Mouse (Mus musculus): ENCODE results near the gene Hist1h1a. TPM values are rescaled to one million over a fixed set of nuclear protein-coding genes. Genes with fewer than 3 reads are reported as not detected.
A peak's percentile ranks its signal among the peaks of the same experiment; 100 is the strongest.
"Not testable (repeated sequence)": the region's sequence is repeated elsewhere in the genome, so short reads cannot be mapped to it uniquely, and the experiment has no call there.

The Hist1h1a gene
- polyA plus RNA-seq, 1 experiment from 2014 or later, result 2.2 TPM

DNA sequence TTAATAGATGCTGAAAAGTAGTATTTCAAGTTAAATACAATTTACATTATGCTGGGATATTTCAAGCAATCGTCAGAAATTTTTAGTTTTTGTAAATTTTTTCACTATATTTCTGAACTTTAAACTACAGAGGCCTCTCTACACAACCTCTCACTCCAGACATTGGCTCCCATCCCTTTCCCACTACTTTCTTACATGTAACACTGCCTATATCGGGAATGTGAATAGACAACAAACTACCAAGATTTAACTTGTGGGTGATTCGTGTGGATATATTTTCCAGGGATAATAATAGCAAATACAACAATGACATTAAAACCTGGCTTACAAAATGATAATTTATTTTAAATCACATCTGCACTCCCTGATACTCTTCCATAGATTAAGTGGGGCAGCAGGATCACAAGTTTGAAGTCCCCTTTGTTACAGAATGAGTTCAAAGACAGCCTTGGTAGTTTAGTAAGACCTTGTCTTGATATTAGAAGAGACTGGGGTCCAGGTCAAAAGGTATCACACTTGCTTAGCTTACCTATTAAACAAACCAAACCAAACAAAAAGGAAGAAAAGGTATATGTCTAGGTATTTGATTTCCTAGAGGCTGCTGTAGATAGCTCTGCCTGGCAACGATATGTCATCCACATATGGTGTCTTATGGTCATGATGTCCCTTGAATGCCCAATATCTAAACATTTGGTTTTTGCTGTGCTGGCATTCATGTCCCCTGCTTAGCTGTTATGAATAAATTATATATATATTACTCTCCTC is 10.0 kb upstream of the Hist1h1a start:
- no peak for ATAC-seq
- 60% methylated on average over 4 of the region's 4 CpGs for WGBS
- H3K9ac ChIP-seq (replicated peaks), result no peak overlapping the region
- H3K4me1 ChIP-seq (replicated peaks), result peaks cover 15% of the 10 kb centered on the region
- no peak overlapping the region for H3K27ac ChIP-seq
- no peaks in the 10 kb centered on the region for H3K36me3 ChIP-seq
- H3K27me3 ChIP-seq, result no peaks in the 10 kb centered on the region
- peak overlapping the region; percentile 56; the same call in 1 of the 2 replicates for H3K4me2 ChIP-seq (replicated peaks)
- H3K9me3 ChIP-seq, result no peaks in the 10 kb centered on the region
- H3K4me3 ChIP-seq (replicated peaks), result no peak overlapping the region

DNA sequence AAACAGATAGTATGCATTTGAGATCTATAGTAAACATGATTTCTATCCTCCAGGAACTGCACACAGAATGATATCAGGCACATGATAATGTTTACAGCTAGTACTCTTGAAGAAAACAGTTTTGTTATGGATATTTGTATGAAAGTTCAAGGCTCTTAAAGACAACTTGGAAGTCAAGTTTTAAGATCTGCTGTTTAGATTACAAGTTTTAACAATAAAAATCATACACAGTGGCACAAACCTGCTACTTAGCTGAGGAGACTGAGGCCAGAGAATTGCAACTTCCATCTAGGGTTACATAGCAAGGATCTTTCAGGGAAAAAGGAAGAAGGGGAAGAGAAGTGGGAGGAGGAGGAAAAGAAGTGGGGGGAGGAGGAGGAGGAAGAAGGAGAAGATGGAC is 8.5 kb upstream of the Hist1h1a start:
- no peaks in the 10 kb centered on the region for H3K36me3 ChIP-seq
- no peak for ATAC-seq
- H3K27ac ChIP-seq, result no peak overlapping the region
- H3K4me2 ChIP-seq (replicated peaks), result no peak overlapping the region
- H3K27me3 ChIP-seq, result no peaks in the 10 kb centered on the region
- no peaks in the 10 kb centered on the region for H3K9me3 ChIP-seq
- no peak overlapping the region for H3K4me3 ChIP-seq (replicated peaks)
- H3K4me1 ChIP-seq (replicated peaks), result peaks cover 18% of the 10 kb centered on the region
- H3K9ac ChIP-seq (replicated peaks), result no peak overlapping the region

DNA sequence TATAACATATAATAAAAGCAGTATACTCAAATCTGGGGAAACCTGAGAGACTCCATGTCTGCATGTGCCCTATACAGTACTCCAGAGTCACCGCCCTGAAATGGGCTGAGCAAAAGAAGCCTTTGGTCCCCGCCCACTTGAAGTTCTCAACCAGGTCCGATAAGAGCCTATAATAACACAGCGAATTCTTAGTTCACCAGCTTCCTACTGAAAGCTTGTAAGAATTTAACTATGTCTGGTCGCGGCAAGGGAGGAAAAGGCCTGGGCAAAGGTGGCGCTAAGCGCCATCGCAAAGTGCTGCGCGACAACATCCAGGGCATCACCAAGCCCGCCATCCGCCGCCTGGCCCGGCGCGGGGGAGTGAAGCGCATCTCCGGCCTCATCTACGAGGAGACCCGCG is 6.7 kb upstream of the Hist1h1a start, which contains the start of gene Hist1h4b:
Hist1h4b (plus strand) TSS at position 224 of the 400 bp plus-strand sequence.
- Histone ChIP-seq H3K9ac (replicated peaks) (peak within 1 kb of the TSS; percentile 64), H3K4me3 (replicated peaks) (peak within 1 kb of the TSS; percentile 38), H3K4me2 (replicated peaks) (peak within 1 kb of the TSS; percentile 64), H3K27ac (peak within 1 kb of the TSS; percentile 82), H3K9me3 (no peaks in the 10 kb centered on the region), H3K36me3 (no peaks in the 10 kb centered on the region), H3K4me1 (replicated peaks) (peaks cover 24% of the 10 kb centered on the region), H3K27me3 (no peaks in the 10 kb centered on the region)
- WGBS, result under 1% methylated on average over 17 of the region's 22 CpGs
- ATAC-seq, result peak; percentile 72

DNA sequence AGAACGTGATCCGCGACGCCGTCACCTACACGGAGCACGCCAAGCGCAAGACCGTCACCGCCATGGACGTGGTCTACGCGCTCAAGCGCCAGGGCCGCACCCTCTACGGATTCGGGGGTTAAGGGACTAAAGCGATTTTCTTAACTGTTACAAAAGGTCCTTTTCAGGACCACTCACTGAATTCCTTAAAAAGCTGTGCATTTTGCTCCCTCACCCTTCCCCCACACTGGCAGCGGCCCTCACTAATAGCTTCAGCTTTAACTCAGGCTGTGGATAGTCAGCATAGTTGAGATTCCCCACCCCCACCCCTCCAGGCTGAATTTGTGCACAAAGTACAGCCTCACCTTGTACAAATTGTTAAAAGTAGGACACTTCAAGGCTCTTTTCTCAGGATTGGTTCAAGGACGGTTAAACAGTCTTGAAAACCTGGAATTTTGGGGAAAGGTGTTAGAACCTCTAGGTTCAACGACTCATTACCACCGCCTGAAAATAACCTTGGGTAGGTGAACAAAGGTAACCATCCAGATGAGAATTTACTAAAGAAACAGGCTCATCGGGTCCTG is 6.2 kb upstream of the Hist1h1a start:
- Histone ChIP-seq H3K27me3 (no peaks in the 10 kb centered on the region), H3K4me3 (replicated peaks) (peak overlapping the region; percentile 38), H3K36me3 (no peaks in the 10 kb centered on the region), H3K4me2 (replicated peaks) (peak overlapping the region; percentile 64), H3K9me3 (no peaks in the 10 kb centered on the region), H3K4me1 (replicated peaks) (peaks cover 24% of the 10 kb centered on the region), H3K27ac (peak overlapping the region; percentile 82), H3K9ac (replicated peaks) (peak overlapping the region; percentile 64)
- peak; percentile 18; the same call in 1 of the 2 replicates for ATAC-seq
- 2% methylated on average over 19 of the region's 23 CpGs for WGBS

DNA sequence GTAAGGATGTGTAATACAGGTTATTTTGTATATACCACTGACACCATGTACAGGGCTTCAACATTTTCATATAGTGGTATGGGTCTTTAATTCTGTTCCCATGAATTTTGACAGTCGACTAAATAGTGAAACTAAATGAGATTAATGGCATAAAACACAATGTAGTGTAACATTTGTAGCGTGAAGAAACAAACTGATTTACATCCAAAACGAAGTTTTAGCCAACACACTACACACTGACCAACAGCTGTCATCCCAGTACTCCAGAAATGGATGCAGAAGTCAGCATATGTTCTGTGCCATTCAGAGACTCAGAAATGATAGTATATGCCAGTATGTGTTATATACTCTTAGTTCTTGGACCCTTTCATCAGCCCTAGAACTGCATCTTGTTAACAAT is 5.5 kb upstream of the Hist1h1a start:
- H3K9me3 ChIP-seq, result no peaks in the 10 kb centered on the region
- no peak overlapping the region for H3K4me2 ChIP-seq (replicated peaks)
- 50% methylated on average over 3 of the region's 3 CpGs for WGBS
- no peaks in the 10 kb centered on the region for H3K36me3 ChIP-seq
- H3K4me1 ChIP-seq (replicated peaks), result peaks cover 23% of the 10 kb centered on the region
- H3K4me3 ChIP-seq (replicated peaks), result no peak overlapping the region
- H3K9ac ChIP-seq (replicated peaks), result no peak overlapping the region
- ATAC-seq, result no peak
- no peak overlapping the region for H3K27ac ChIP-seq
- no peaks in the 10 kb centered on the region for H3K27me3 ChIP-seq

DNA sequence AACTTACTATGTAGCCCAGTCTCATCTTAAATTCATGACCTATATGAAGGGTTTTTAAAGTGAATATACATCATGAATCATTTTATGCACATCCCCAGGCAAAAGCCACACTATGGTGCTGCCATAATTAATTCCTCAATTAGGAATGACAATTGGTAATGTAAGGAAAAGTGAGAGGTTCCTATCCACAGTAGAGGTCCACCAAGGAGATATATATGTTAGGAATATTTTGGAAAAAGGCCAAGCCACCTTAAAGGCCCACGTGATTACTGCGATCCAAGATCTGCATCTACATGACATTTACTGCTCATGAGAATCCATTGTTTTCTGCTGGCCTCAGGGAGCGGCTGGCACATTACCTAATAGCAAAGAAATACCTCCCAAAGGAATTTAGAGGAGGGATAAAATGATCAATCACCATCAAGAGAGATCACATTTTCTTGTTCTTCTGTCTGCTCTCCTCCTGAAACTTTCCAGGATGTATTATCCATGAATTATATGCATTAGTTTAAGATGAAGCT is 4.2 kb upstream of the Hist1h1a start:
- Histone ChIP-seq H3K27ac (no peak overlapping the region), H3K9me3 (no peaks in the 10 kb centered on the region), H3K27me3 (no peaks in the 10 kb centered on the region), H3K9ac (replicated peaks) (no peak overlapping the region), H3K4me3 (replicated peaks) (no peak overlapping the region), H3K4me1 (replicated peaks) (peaks cover 32% of the 10 kb centered on the region), H3K4me2 (replicated peaks) (no peak overlapping the region), H3K36me3 (no peaks in the 10 kb centered on the region)
- no peak for ATAC-seq
- WGBS, result 83% methylated on average over 3 of the region's 3 CpGs

DNA sequence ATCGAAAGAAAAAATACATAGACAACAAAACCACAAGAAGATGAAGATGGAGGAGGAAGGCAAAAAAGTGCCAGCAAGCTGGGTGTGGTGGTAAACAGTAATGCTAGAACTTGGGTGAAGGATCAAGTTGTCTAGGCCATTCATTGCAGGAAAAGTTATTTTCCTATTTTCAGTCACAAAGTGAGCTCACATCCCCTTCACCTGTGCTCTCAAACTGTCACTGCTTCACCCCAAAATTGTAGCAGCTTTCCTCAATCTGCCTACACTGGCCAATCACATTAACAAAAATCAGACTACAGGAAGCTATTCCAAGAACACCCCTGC is 3.6 kb upstream of the Hist1h1a start:
- H3K9ac ChIP-seq (replicated peaks), result peak overlapping the region; percentile 66; the same call in 1 of the 2 replicates
- no peaks in the 10 kb centered on the region for H3K27me3 ChIP-seq
- H3K4me3 ChIP-seq (replicated peaks), result peak overlapping the region; percentile 59
- peak overlapping the region; percentile 87 for H3K4me2 ChIP-seq (replicated peaks)
- ATAC-seq, result no peak
- 74% methylated on average over 1 of the region's 1 CpGs for WGBS
- H3K27ac ChIP-seq, result peak overlapping the region; percentile 84; the same call in 1 of the 2 replicates
- no peaks in the 10 kb centered on the region for H3K36me3 ChIP-seq
- H3K9me3 ChIP-seq, result no peaks in the 10 kb centered on the region
- H3K4me1 ChIP-seq (replicated peaks), result peaks cover 35% of the 10 kb centered on the region

DNA sequence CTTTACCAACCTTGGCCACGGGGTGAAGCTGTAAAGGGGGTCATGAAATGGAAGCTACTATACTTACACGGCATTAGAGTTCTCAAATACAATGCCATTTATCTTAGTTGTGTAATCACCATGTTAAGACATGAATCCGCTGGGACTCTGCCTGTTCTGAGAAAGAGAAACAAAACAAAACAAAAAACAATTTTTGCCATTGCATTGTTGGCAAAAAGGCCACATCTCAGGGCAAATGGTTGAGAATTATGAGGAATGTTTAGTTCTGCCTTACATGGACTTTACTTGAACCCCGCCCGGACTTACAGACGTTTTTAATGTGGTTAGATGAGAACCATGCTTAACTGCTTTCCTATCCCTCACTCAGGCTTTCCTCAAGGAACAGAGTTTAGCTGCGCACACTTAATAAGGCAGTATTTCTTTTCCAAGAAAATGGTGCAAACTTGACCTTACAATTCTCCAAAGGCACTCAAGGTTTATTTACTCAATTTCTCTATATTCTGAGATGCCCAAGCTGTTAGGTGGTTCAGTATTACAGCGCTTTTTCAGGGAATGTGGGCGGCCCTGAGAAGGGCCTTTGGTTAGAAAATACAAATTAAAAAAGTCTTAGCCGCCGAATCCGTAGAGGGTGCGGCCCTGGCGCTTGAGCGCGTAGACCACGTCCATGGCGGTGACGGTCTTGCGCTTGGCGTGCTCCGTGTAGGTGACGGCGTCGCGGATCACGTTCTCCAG is 3.1 kb upstream of the Hist1h1a start:
- H3K9ac ChIP-seq (replicated peaks), result peak overlapping the region; percentile 66
- peak overlapping the region; percentile 84 for H3K27ac ChIP-seq
- no peaks in the 10 kb centered on the region for H3K27me3 ChIP-seq
- no peaks in the 10 kb centered on the region for H3K36me3 ChIP-seq
- H3K4me3 ChIP-seq (replicated peaks), result peak overlapping the region; percentile 59
- ATAC-seq, result no peak
- H3K4me1 ChIP-seq (replicated peaks), result peaks cover 35% of the 10 kb centered on the region
- H3K9me3 ChIP-seq, result no peaks in the 10 kb centered on the region
- H3K4me2 ChIP-seq (replicated peaks), result peak overlapping the region; percentile 87
- 2% methylated on average over 22 of the region's 27 CpGs for WGBS

DNA sequence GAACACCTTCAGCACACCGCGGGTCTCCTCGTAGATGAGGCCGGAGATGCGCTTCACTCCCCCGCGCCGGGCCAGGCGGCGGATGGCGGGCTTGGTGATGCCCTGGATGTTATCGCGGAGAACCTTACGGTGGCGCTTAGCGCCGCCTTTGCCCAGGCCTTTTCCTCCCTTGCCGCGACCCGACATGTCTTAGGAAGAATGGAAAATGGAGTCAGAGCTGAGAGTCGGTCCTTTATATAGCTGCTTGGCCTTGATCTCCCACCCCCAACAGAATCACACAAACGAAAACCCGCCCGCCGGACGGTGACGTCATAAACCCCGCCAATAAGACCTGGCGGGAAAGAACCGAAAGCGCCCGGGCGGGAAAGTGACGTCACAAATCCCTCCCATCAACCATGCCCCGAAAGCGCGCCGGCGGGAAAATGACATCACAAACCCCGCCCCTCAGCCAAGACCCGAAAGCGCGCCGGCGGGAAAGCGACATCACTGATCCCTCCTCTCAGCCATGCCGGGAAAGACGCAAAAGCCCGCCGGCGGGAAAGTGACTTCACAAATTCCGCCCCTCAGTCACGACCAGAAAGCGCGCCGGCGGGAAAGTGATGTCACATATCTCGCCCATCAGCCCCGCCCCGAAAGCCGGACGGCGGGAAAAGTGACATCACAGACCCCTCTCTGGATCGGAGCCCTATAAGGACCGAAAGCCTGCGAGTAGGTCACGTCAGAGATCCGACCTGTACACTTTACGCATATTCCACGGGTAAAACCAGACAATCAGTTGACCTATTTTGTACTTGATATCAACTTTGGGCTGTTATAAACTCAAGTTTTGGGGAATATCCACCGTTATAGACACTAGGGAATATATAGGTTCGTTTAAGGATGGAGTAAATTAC is 2.2 kb upstream of the Hist1h1a start, which contains the start of gene Hist1h4a:
Hist1h4a (minus strand) TSS at position 259 of the 893 bp plus-strand sequence.
- H3K4me3 ChIP-seq (replicated peaks), result peak within 1 kb of the TSS; percentile 59
- ATAC-seq, result peak; percentile 82
- H3K9ac ChIP-seq (replicated peaks), result peak within 1 kb of the TSS; percentile 66
- under 1% methylated on average over 61 of the region's 72 CpGs for WGBS
- H3K4me2 ChIP-seq (replicated peaks), result peak within 1 kb of the TSS; percentile 87
- H3K4me1 ChIP-seq (replicated peaks), result peaks cover 35% of the 10 kb centered on the region
- H3K36me3 ChIP-seq, result no peaks in the 10 kb centered on the region
- no peaks in the 10 kb centered on the region for H3K27me3 ChIP-seq
- H3K27ac ChIP-seq, result peak within 1 kb of the TSS; percentile 84
- no peaks in the 10 kb centered on the region for H3K9me3 ChIP-seq

DNA sequence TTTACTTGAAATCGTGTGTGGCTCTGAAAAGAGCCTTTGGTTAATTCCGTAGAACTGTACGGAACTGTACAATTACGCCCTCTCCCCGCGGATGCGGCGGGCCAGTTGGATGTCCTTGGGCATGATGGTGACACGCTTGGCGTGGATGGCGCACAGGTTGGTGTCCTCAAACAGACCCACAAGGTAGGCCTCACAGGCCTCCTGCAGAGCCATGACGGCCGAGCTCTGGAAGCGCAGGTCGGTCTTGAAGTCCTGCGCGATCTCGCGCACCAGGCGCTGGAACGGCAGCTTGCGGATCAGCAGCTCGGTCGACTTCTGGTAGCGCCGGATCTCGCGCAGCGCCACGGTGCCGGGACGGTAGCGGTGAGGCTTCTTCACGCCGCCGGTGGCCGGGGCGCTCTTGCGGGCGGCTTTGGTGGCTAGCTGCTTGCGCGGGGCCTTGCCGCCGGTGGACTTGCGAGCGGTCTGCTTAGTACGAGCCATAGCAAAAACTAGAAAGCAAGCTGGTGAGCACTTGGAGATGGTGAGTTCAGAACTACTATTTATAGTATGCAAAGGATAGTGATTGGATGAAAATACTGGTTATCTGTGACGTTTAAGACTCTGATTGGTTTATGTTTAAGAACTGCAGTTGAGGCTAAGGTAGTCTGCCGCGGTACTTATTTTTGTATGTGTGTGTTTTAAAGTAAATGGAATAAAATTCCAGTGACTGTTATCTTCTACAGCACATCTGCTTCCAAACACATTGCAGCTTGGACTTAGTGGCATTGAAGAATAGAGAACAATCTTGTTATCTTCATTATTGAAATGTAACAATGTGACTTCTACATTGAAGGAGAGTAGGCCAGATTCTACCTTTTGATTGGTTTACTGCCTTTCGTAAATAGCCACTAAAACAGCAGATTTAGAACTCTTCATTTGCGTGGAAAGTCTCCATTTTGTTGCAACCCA is 1.3 kb upstream of the Hist1h1a start, which contains the start of gene Hist1h3a:
Hist1h3a (minus strand) TSS at position 516 of the 951 bp plus-strand sequence.
- Histone ChIP-seq H3K4me3 (replicated peaks) (peak within 1 kb of the TSS; percentile 59), H3K27ac (peak within 1 kb of the TSS; percentile 85), H3K4me1 (replicated peaks) (peaks cover 35% of the 10 kb centered on the region), H3K4me2 (replicated peaks) (peak within 1 kb of the TSS; percentile 87), H3K9ac (replicated peaks) (peak within 1 kb of the TSS; percentile 61)
- not testable (repeated sequence) for H3K36me3 ChIP-seq, H3K27me3 ChIP-seq, H3K9me3 ChIP-seq
- WGBS, result under 1% methylated on average over 27 of the region's 52 CpGs
- peak; percentile 62 for ATAC-seq
